Mouse (Mus musculus): ENCODE measurements around the gene Tm2d1. TPM values are rescaled to one million over a fixed set of nuclear protein-coding genes. Genes with fewer than 3 reads are reported as not detected.

Tm2d1 gene
- total RNA-seq (2012; rRNA removed) (14.9 and 16.6 TPM in 2 replicates), polyA plus RNA-seq (2012; ENCODE audit: insufficient read depth in 1 of 2, insufficient read length in 2 of 2, low read depth in 1 of 2, low replicate concordance in 2 of 2, missing spikeins in 1 of 2) (10 to 100 TPM in 1 of 2 experiments, not detected in 1; 25.7 TPM)

DNA sequence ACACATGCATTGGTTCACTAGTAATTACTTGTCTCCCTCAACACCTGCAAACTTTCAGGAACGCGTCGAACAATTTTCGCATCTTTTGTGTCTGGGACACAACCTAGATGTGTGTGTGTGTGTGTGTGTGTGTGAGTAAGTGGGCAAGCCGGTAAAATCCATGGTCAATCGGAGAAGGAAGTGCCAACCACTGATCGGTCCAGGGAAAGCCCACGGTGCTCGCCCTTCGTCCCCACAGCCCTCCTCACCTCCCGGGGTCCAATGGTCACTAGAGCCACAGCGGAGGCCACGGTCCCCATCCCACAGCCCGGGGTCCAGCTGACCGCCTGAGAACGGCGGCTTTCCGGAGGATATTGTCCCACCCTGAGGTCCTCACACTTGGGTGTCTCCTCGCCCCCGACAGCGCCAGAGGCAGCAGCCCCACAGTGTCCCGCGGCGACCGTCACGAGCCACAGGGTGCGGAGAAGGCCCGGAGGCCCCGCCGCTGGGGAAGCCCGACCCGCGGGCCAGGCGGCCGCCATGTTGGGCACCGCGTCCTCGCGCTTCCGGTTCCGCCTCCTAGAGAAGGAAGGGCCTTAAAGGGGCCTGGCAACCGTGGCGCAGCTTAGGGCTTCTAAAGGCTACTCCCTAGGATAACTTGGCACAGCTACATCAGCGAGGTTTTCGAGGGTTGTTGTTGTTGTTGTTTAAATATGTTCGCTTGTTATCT, at the start of gene Tm2d1:
Gene Tm2d1 (minus strand): TSS at position 591 of the 709 bp plus-strand sequence.
- Histone ChIP-seq H3K36me3 (ENCODE audit: control insufficient read depth in 1 of 2, insufficient read depth in 2 of 2, low read length in 2 of 2) (peaks cover 0 to 9% of the 10 kb centered on the region in 2 experiments; a peak in 3 of 4 replicates), H3K27ac (ENCODE audit: control insufficient read depth, low read depth, low read length) (peak within 1 kb of the TSS; percentile 13; the same call in 1 of the 2 replicates), H3K9me3 (replicated peaks; ENCODE audit: insufficient read depth, low read length) (no peaks in the 10 kb centered on the region), H3K79me2 (ENCODE audit: control insufficient read depth, insufficient read depth, low read length, poor library complexity) (peaks cover 3% of the 10 kb centered on the region), H3K4me3 (ENCODE audit: control insufficient read depth in 1 of 2, insufficient read depth in 1 of 2, low read depth in 2 of 2, low read length in 2 of 2) (peak within 1 kb of the TSS; percentile 86 to 88), H3K9ac (ENCODE audit: control insufficient read depth, low read depth, low read length, poor library complexity, severe bottlenecking) (peak within 1 kb of the TSS; percentile 89), H3K4me1 (ENCODE audit: control insufficient read depth in 1 of 2, insufficient read depth in 2 of 2, low read length in 2 of 2) (peaks cover 0 to 2% of the 10 kb centered on the region in 2 experiments; a peak in 1 of 4 replicates), H3K27me3 (ENCODE audit: control insufficient read depth in 1 of 2, insufficient read depth in 2 of 2, low read length in 2 of 2) (no peaks in the 10 kb centered on the region)
- DNase-seq (ENCODE audit: low read depth, low spot score), result peak; percentile 90
- TF ChIP-seq GATA1 (IDR thresholded peaks at IDR 0.05; ENCODE audit: low read depth, low read length) (no peak), MAX (IDR thresholded peaks at IDR 0.05; ENCODE audit: low read length) (0 out of 2 replicates have a peak, but pooled peaks have one; percentile 17), CTCF (IDR thresholded peaks at IDR 0.05 in 2 of 3, conservative IDR thresholded peaks at IDR 0.05 in 1 of 3; ENCODE audit: control insufficient read depth in 1 of 3, insufficient read depth in 1 of 3, low read depth in 2 of 3, low read length in 3 of 3, poor library complexity in 1 of 3, severe bottlenecking in 1 of 3) (no peak), ELF1 (IDR thresholded peaks at IDR 0.05; ENCODE audit: low read depth, low read length) (peak; percentile 93), TCF12 (IDR thresholded peaks at IDR 0.05; ENCODE audit: low read depth, low read length) (peak; percentile 41; the same call in 1 of the 2 replicates), ZC3H11A (IDR thresholded peaks at IDR 0.05; ENCODE audit: low read depth, low read length) (no peak), BHLHE40 (IDR thresholded peaks at IDR 0.05; ENCODE audit: borderline replicate concordance, low read depth, low read length) (no peak), JUND (IDR thresholded peaks at IDR 0.05; ENCODE audit: low read depth, low read length) (no peak), SMC3 (IDR thresholded peaks at IDR 0.05; ENCODE audit: low read depth, low read length) (no peak), RCOR1 (IDR thresholded peaks at IDR 0.05; ENCODE audit: low read depth, low read length) (no peak), E2F4 (IDR thresholded peaks at IDR 0.05; ENCODE audit: borderline replicate concordance, low read depth, low read length) (no peak), CHD1 (IDR thresholded peaks at IDR 0.05; ENCODE audit: low read depth, low read length) (no peak), NRF1 (IDR thresholded peaks at IDR 0.05; ENCODE audit: insufficient read depth, low read depth, low read length, poor library complexity, severe bottlenecking) (0 out of 2 replicates have a peak, but pooled peaks have one; percentile 19), NELFE (IDR thresholded peaks at IDR 0.05; ENCODE audit: low read depth, low read length) (peak; percentile 87), ZMIZ1 (IDR thresholded peaks at IDR 0.05; ENCODE audit: low read depth, low read length) (peak; percentile 64; the same call in 1 of the 2 replicates), SIN3A (IDR thresholded peaks at IDR 0.05; ENCODE audit: low read length) (peak; percentile 90), EP300 (IDR thresholded peaks at IDR 0.05; ENCODE audit: low read depth in 1 of 2, low read length in 2 of 2) (no peak), HCFC1 (IDR thresholded peaks at IDR 0.05; ENCODE audit: low read depth, low read length) (peak; percentile 84), USF1 (IDR thresholded peaks at IDR 0.05; ENCODE audit: low read depth, low read length) (no peak), ZKSCAN1 (IDR thresholded peaks at IDR 0.05; ENCODE audit: low read depth, low read length) (no peak), GABPA (IDR thresholded peaks at IDR 0.05; ENCODE audit: low read depth, low read length) (no peak), USF2 (IDR thresholded peaks at IDR 0.05; ENCODE audit: borderline replicate concordance in 1 of 2, insufficient read depth in 1 of 2, low read depth in 1 of 2, low read length in 2 of 2) (no peak), MYC (IDR thresholded peaks at IDR 0.05; ENCODE audit: low read depth, low read length) (0 out of 2 replicates have a peak, but pooled peaks have one; percentile 21), TAL1 (IDR thresholded peaks at IDR 0.05; ENCODE audit: low read length) (no peak), CHD2 (IDR thresholded peaks at IDR 0.05; ENCODE audit: low read length) (no peak), POLR2A (IDR thresholded peaks at IDR 0.05; ENCODE audit: control insufficient read depth in 1 of 2, insufficient read depth in 1 of 2, low read depth in 1 of 2, low read length in 2 of 2, poor library complexity in 1 of 2) (peak; percentile 93 to 99; a peak in 3 of 4 replicates), MXI1 (IDR thresholded peaks at IDR 0.05; ENCODE audit: low read depth, low read length) (peak; percentile 32; the same call in 1 of the 2 replicates), RAD21 (IDR thresholded peaks at IDR 0.05; ENCODE audit: low read depth, low read length) (no peak), MAFK (IDR thresholded peaks at IDR 0.05; ENCODE audit: borderline replicate concordance, low read depth, low read length) (no peak), POLR2AphosphoS2 (IDR thresholded peaks at IDR 0.05; ENCODE audit: low read length) (peak; percentile 41; the same call in 1 of the 2 replicates), TBP (IDR thresholded peaks at IDR 0.05; ENCODE audit: low read depth, low read length) (peak; percentile 84), ZNF384 (IDR thresholded peaks at IDR 0.05; ENCODE audit: low read depth, low read length) (no peak), KAT2A (conservative IDR thresholded peaks at IDR 0.05; ENCODE audit: low read depth, low read length) (no peak; the same call in 1 of the 2 replicates)
